Mouse (Mus musculus) kidney, adult 8-10 months (tissue): ENCODE data around the gene Zfp740.

Experiments
- DNase-seq, 2 experiments: peaks; one replicate each; pipeline ENCODE4 v3.0.0; 2022

The Zfp740 gene

GRCm38 (mm10) chr15:102230408-102231321, 27.6 kb downstream of the Zfp740 start:
- DNase-seq = no peak

- no peak for DNase-seq
These were observed 28.7 kb downstream of the Zfp740 start, which contains the start of gene Itgb7 for GRCm38 (mm10) chr15:102231748-102232147. Gene Itgb7 (minus strand): TSS chr15:102231944.

- DNase-seq = no peak
These were observed 29.7 kb downstream of the Zfp740 start for GRCm38 (mm10) chr15:102232764-102233163.

- no peak for DNase-seq
These were observed 30.8 kb downstream of the Zfp740 start for GRCm38 (mm10) chr15:102233896-102234295.

GRCm38 (mm10) chr15:102235371-102236027, 32.5 kb downstream of the Zfp740 start:
- DNase-seq = no peak

- no peak for DNase-seq
These were observed 35.7 kb downstream of the Zfp740 start for GRCm38 (mm10) chr15:102238543-102239259.

GRCm38 (mm10) chr15:102239260-102239590, 36.2 kb downstream of the Zfp740 start:
- peak; percentile 67 to 85 for DNase-seq

- DNase-seq = no peak
These were observed 36.8 kb downstream of the Zfp740 start for GRCm38 (mm10) chr15:102239851-102240250.

- DNase-seq = peak; percentile 55 to 62
These were observed 37.6 kb downstream of the Zfp740 start for GRCm38 (mm10) chr15:102240607-102241006.

- DNase-seq = no peak
These were observed 39.6 kb downstream of the Zfp740 start for GRCm38 (mm10) chr15:102242404-102243228.

GRCm38 (mm10) chr15:102243229-102244190, 40.5 kb downstream of the Zfp740 start:
- no peak for DNase-seq

GRCm38 (mm10) chr15:102244306-102245191, 41.5 kb downstream of the Zfp740 start:
- no peak for DNase-seq

- DNase-seq = no peak
These were observed 42.4 kb downstream of the Zfp740 start for GRCm38 (mm10) chr15:102245461-102245881.

- DNase-seq = peak; percentile 76 to 77
These were observed 43.1 kb downstream of the Zfp740 start for GRCm38 (mm10) chr15:102245891-102246741.

GRCm38 (mm10) chr15:102246866-102247251, 43.8 kb downstream of the Zfp740 start:
- DNase-seq = peak; percentile 97 to 98

- DNase-seq = peak; percentile 74 to 78
These were observed 44.4 kb downstream of the Zfp740 start for GRCm38 (mm10) chr15:102247252-102248130.

- no peak for DNase-seq
These were observed 45.2 kb downstream of the Zfp740 start for GRCm38 (mm10) chr15:102248131-102248811.
